Mouse (Mus musculus): ENCODE measurements at regions not wholly inside any gene's neighbourhood (a gene's known extent, or its start where the extent isn't known, plus 50 kb on each side); places are given as distances from the start of the nearest gene placed in this dataset.
A peak's percentile ranks its signal among the peaks of the same experiment; 100 is the strongest.
"Not testable (repeated sequence)": the region's sequence is repeated elsewhere in the genome, so short reads cannot be mapped to it uniquely, and the experiment has no call there.

GRCm38 (mm10) chr12:114909799-114910198, 1137.7 kb upstream of the Zfp386 start:
- DNase-seq, result not testable (repeated sequence)

DNA sequence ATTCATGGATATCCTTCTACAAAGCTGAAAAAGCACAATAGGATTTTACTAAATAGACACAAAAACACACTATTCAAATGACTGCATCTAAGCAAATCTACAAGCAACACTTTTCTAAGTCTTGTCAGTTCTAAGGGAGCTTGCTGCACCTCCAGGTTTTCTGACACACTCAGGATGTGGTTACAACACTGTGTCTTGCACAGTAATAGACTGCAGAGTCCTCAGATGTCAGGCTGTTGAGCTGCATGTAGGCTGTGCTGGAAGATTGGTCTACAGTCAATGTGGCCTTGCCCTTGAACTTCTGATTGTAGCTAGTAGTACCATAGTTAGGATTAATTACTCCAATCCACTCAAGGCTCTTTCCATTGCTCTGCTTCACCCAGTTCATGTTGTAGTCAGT, 1133.1 kb upstream of the Zfp386 start:
- not testable (repeated sequence) for DNase-seq

- peak in 1 of 2 experiments; percentile 7 for DNase-seq
Measured at GRCm38 (mm10) chr12:114927691-114928090, 1119.8 kb upstream of the Zfp386 start.

DNA sequence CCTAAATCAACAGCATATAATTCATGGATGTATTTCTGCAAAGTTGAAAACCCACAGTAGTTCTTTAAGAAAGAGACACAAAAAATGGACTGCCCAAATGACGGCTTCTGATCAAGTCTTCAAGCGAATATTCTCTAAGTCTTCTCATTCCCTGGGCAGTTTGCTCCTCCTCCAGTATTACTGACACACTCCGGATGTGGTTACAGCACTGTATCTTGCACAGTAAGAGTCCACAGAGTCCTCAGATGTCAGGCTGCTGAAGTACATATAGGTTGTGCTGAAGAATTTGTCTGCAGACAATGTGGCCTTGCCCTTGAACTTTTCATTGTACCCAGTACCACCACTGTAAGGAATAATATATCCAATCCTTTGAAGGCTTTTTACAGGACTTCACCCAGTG, 1115.4 kb upstream of the Zfp386 start:
- DNase-seq, result no peak

DNA sequence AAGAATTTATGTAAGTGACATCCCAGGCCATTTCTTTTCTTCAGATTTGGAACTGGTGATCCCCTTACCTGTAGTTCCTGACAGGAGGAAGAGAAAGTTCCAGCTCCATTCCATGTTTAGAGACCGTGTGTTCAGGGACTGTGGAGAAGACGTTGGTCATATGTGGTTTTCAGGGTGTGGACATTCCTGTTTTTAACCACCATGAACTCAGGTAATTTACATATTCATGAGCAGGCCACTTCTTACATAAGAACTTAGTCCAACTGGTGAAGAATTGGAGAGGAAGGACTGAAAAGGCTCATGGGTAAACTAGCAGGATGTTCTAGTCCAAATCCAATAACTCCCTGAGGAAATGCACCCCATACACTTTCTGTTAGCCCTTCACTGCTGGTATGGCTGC, 1114.9 kb upstream of the Zfp386 start:
- no peak for DNase-seq

GRCm38 (mm10) chr12:114936865-114937264, 1110.7 kb upstream of the Zfp386 start:
- DNase-seq, result not testable (repeated sequence)

DNA sequence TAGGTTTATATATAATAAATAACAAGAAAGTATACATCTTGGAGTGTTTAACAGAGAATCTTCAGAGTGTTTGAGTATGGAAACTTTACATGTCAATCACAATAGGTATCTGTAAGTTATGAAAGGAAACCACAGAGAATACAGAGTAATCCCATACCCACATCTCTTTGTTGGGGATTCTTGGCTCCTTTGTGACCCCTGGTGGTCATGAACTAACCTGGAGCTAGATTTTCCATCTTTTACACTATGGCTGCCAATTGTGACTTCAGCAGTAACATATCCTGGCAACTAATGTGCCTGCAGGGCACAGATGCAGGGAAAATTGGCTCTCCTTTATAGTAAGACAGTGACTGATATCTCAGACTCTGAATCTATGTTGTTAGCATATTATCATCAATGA, 1107.9 kb upstream of the Zfp386 start:
- DNase-seq, result no peak

DNA sequence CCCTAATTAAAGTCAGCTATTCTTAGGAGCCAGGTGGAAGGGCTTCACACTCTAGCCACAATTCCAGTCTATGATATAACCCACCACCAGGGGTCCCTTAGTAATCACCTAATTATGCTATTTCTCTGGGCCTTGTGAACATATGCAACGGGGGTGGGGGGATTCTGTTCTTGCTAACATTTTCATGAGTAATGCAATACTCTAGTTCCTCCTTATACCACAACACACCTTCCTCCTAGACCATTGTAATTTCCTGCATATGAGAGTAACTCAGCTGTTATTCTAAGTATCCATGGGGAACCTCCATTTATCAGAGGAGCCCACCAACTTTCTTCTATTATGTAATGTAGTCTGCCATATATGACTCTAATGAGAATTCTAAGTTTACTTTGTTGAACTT, 1085.4 kb upstream of the Zfp386 start:
- DNase-seq, result no peak

- not testable (repeated sequence) for DNase-seq
Measured at GRCm38 (mm10) chr12:114964251-114964650, 1083.3 kb upstream of the Zfp386 start.

GRCm38 (mm10) chr12:114981476-114982136, 1065.9 kb upstream of the Zfp386 start:
- peak in 1 of 2 experiments; percentile 40 for DNase-seq

DNA sequence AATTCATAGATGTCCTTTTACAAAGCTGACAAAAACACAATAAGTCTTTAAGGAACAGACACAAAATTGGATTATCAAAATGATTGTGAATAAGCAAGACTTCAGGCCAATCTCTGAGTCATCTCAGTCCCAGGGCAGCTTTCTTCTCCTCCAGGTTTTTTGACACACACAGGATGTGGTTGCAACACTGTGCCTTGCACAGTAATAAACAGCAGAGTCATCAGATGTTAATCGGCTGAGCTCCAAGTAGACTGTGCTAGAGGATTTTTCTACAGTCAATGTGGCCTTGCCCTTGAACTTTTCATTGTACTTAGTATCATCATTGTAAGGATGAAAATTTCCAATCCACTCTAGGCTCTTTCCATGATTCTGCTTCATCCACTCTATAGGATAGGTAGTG, 1056.6 kb upstream of the Zfp386 start:
- no peak for DNase-seq

GRCm38 (mm10) chr12:114996817-114997216, 1050.7 kb upstream of the Zfp386 start:
- DNase-seq, result no peak

GRCm38 (mm10) chr12:115003118-115003517, 1044.4 kb upstream of the Zfp386 start:
- DNase-seq, result no peak

GRCm38 (mm10) chr12:115008434-115008833, 1039.1 kb upstream of the Zfp386 start:
- no peak for DNase-seq

- DNase-seq, result no peak
Measured at GRCm38 (mm10) chr12:115012751-115013150, 1034.8 kb upstream of the Zfp386 start.

DNA sequence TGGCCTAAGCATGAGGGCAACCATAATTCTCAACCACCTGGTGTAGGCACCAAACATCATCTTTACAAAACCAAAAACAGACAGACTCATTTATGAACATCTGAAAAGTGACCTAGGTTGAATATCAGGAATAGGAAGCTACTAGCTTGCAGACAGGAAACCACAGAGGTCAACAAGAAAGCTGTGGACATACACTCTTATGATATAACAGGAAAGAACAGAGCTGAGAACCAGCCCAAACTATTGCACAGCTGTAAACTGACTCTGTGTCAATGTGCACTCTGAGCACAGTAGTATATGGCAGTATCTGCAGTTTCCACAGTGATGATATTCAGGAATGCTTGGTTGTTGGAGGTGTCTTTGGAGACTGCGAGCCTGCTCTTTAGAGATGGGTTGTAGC, 1023.8 kb upstream of the Zfp386 start:
- DNase-seq, result no peak

DNA sequence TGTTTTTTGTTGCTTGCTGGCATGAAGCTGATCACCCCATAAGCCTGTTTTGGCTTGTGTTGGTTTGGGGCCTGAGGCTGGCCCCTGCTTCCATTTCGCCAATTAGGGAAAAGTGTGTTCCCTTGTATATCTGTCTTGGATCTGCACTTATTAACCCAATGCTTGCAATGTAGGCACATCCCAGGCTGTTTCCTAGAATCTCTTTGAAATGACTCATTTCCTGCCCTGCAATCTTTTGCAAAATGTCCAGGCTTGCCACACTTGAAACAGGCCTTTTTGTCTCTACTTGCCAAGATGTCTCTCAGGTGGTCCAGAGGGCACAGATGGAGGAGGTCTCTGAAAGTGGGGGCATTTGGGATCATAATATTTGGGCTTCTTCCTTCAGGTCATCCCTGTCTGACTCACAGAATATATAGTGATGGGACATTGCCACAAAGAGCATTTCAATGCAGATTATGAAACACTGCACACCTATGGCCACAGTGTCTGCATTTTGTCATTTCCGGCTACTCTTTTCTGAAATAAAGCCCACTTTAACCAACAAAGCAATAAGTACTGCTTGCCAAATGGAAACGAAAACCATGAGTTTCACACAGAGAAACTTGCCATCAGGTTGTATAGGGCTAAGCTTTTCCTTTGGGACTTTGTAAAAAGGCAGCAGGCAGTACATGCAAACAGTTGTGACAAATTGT, 1012.9 kb upstream of the Zfp386 start:
- no peak for DNase-seq

DNA sequence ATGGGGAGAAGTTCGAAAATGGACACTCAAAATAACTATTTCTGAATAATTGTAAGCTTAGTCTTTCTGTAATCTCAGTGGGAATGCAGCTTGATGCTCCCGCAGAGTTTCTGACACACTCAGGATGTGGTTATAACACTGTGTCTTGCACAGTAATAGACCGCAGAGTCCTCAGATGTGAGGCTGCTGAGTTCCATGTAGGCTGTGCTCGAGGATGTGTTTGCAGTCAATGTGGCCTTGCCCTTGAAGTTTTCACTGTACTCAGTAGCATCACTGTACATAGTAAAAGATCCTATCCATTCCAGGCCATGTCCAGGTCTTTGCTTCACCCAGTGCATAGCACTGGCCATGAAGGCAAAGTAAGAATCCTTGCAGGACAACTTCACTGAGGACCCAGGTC, 992.4 kb upstream of the Zfp386 start:
- DNase-seq, result no peak

DNA sequence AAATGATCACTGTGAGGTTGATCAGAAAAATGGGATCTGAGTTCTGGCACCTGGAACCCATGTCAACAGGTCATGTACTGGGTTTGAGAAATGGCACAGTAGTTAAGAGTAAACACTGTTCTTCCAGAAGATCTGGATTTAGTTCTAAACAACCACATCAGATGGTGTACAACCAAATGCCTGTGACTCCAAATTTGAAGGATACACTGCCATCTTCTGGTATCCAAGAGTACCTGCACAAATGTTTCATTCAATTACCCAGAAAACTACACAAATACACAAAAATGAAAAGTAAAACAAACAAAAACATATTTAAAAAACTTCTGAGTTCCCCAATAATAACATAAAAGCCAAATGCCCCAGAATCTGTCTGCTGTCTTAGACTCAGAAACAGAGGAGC, 987.6 kb upstream of the Zfp386 start:
- DNase-seq, result not testable (repeated sequence)

DNA sequence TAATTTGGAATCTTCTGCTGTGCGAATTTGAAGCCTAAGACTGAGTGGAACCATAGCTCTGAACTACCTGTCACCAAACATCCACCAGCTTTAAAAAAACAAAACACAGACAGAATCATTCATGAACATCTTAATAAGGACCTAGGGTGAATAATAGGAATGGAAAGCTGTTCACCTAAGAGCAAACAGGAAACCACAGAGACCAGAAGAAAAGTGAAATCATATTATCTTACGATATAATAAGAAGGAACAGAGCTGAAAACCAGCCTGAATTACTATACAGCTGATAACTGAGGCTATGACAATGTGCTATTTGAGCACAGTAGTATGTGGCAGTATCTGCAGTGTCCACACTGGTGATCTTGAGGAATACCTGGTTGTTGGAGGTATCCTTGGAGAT, 980.3 kb upstream of the Zfp386 start:
- DNase-seq, result no peak

DNA sequence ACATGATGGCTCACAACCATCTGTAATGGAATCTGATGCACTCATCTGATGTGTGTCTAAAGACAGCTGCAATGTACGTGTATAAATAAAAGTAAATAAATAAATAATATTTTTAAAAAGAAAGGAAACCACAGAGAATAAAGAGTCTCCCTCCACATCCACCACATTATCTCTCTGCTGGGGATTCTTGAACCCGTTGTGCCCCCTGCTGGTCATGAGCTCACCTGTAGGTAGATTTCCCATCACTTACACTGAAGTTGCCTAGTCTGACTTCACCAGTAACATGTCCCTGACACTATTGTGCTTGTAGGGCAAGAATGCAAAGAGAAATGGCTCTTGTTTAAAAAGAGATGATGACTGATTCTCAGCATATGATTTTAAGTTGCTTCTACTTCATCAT, 956.1 kb upstream of the Zfp386 start:
- peak in 1 of 2 experiments; percentile 4 for DNase-seq

DNA sequence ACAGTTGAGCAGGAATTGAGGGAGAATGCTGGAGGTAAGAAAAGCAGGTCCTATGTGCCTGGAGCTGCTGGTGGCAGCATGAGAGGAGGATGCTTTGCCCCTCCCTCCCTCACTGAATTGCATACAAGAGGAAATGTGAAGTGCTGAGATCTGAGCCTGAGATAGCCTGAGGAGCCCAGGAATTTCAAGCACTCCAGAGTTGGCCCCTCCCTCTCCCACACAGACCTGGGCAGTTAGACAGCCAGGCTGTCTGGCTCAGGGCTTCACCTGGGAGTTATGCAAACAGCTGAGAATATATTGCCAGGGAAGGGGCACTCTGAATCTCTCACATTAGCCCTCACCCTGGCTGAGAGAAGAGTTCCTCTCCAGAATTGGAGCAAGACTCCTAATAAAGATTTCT, 937.8 kb upstream of the Zfp386 start:
- DNase-seq, result no peak

DNA sequence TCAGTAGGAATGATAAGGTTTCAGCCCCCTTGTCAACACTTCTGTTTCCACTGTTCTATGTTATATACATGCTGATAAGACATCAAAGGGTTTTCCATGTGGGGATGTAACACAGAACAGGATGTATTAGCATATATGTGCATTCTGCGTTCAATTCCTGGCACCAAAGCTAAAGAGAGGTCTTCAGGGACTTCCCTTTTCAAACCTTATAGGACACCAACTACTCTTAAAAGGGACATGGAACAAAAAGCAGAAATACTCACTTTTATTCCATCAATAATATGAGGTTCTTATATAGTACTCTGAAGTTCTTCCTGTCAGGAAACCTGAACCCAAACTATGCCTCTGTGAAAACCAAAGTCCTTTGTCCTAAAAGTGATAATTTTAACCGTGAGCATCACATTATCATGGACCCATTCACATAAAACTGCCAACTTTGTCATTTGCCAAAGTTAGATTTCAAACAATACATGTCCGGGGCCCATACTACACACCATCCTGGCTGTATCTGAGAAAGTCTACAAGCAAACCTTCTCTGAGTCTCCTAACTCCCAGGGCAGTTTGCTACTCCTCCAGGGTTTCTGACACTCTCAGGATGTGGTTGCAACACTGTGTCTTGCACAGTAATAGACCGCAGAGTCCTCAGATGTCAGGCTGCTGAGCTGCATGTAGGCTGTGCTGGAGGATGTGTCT, 928.2 kb upstream of the Zfp386 start:
- DNase-seq, result not testable (repeated sequence)

DNA sequence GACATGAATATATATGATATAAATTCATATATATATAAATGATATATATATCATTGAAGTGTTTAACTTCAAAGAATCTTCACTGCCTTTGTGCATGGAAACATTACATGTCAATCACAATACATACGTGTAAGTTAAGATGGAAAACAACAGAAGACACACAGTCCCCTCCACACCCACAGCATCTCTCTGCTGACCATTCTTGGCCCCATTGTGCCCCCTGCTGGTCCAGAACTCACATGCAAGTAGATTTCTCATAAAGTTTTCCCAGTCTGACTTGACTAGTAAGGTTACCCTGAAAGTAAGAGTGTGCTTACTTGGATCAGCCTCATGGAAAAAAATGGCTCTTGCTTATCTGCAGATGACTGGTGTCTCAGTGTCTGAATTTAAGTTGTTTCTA, 926.3 kb upstream of the Zfp386 start:
- DNase-seq, result peak in 1 of 2 experiments; percentile 7

Measured in spleen, adult 18-20 months (tissue).